Mouse (Mus musculus) telencephalon, adult 2 months (tissue): Measurements from ENCODE around the gene Oxct1.

Experiments used
- DNase-seq: peaks from one replicate; pipeline ENCODE4 v3.0.0-alpha.2; 2011; ENCODE audit warnings: low read depth, low spot score

The Oxct1 gene

GRCm38 (mm10) chr15:4026231-4026773, at the start of gene Oxct1:
Gene Oxct1, plus strand, starts transcription at chr15:4026383.
- peak; percentile 91 for DNase-seq

GRCm38 (mm10) chr15:3978279-3978678, 47.9 kb upstream of the Oxct1 start:
- DNase-seq = no peak

GRCm38 (mm10) chr15:3979061-3979848, 46.9 kb upstream of the Oxct1 start, which contains the start of gene Fbxo4:
Gene Fbxo4, minus strand, starts transcription at chr15:3979573.
- DNase-seq = peak; percentile 60

DNA sequence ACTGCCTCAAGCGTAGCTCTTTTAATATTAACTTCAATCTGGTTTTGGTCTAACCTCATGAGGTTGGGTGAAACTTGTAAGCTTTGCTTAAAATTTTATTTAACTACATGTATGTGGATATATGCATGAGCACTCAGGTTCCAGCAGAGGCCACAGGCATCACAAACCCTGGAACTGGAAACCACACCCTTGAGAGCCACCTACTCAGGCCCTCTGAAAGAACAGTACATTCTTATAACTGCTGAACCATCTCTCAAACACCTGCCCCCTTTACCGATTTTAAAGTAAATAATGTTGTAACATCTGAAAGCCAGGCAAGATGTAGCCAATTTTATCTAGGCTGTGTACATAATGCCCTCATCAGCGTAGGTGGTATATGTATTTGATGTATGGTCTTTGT, 46.3 kb upstream of the Oxct1 start:
- no peak for DNase-seq

GRCm38 (mm10) chr15:3982732-3983131, 43.5 kb upstream of the Oxct1 start:
- no peak for DNase-seq

GRCm38 (mm10) chr15:3984876-3985275, 41.3 kb upstream of the Oxct1 start:
- DNase-seq = no peak

GRCm38 (mm10) chr15:3987981-3988380, 38.2 kb upstream of the Oxct1 start:
- DNase-seq = no peak

DNA sequence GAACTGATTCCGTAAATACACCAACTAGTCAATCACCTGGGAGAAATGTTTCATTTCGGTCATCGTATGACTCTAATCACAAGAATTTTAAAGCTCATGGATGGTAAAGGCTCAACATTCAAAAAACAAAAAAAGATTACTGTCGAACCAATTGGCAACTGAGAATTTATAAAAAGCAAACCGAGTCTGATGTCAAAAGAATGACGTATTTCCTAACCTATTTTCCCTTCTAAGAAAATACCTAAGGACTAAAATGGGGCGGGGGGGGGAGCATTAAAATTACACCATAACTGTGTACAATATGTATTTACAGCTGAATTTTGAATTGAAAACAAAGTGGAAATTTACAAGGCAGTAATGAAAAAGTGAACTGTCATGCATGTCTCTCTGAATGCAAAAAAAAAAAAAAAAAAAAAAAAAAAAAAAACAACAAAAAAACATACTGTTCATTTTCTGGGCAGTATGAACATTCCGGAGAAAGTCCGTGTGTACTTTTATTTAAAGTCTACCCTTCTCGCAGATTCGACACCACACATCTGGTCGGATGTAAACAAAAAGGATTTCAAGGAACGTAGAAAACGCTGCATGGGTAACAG, 31.2 kb upstream of the Oxct1 start:
- peak; percentile 36 for DNase-seq

DNA sequence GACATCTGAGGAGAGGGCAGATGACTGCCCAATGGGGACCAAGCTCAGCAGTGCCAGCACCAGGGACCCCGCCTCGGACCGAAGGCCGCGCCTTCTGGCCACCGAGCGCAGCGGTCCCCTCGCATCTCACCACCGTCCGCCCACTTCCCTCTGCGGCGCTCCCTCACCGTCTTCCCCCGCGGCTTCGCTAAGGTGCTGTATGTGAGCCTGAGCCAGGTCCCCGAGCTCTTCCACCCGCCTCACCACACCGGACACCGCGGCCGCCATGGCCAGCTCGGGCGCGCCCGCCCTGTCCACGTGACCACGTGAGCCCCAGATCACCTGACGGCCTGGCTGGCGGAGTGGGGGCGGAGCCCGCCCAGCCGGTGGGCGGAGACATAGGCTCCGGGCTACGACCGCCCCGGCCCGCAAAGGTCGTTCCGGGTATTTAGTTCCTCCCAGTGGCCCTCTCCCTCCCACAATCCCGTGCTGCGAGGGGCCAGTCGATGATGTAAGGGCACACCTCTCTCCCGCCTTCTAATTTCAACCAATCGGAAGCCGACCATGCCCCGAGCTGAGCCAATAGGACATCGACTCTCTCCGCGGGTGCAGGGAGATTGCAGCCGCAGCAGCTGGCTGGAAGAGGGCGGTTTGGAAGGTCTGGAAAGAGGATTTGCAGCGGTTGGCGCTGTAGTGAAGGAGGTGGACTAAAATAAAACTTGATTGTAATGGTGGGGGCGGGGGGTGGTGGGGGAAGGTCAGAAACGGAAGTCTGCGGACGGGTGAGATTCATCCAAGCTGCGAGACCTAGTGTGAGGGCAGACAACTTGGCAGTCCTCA, 30.5 kb upstream of the Oxct1 start, which contains the start of gene AW549877:
TSS of gene AW549877 (minus strand) at position 297 of the 819 bp plus-strand sequence.
- peak; percentile 99 for DNase-seq

DNA sequence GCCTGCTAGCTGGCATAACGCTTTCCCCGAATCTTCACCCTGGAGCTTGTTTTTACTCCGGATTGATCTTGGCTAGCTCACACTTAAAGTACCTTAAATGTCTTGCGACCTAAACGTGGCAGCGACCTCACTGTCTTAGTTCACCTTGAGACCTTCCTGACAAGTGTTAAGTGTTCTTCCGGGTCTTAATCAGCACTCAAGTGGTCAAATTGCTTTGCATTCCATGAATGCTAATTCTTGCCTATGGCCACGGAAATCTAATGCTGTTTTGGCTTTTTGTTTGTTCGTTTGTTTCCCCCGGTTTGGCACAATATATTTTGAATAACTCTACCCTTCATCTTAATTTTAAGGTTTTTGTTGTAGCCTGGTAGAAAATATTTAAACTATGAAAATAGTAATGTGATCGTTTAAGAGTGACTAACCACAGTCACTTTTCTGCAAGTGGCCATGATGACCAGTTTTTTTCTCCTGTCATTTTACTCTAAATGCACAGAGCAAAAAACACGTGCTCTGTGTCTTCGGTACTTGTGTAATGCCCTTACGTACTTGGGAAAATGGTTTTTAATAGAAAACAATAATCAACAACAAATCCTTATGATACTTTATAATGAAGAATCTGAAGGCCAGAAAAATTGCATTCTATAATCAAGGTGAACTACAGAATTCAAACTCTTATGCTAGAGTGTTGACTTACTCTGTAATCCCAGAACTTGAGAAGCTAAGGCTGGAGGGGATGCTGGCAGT, 29.7 kb upstream of the Oxct1 start:
- no peak for DNase-seq

DNA sequence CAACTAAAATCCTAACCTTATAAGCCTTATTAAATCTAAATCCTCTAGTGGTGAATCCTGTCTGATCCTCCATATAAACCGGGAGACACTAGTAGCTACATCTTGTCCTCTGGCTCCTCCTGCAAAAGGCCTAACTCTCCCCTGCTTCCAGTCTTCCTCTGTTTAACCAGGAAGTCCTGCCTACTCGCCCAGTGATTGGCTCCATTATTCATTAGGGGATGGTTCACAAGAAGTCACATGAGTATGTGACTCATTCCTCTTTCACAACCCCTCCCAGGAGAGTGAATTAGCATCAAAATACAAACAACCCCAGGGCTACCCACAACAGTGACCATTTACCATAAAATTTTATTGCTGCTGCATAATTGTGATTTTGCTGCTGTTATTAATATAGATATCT, 27.0 kb upstream of the Oxct1 start:
- no peak for DNase-seq

- DNase-seq = no peak
These were observed 25.6 kb upstream of the Oxct1 start for GRCm38 (mm10) chr15:4000536-4000935.

DNA sequence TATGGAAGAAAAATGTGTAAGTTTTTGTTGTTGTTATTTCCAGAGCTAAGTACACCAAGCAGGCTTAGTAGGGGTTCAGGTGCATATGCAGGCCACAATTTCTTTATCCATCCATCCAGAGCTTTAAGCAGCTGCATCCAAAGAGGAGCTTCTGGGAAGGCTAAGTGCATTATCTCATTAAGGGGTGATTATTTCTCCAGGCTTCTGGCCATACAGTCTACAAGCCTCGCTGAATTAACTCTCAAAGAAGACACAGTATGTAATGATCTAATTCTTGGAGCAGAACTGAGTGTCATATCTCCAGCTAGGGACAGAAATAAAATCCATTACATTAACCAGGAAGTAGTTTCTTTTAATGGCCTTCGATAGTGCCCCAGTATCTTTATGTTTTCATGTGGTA, 12.3 kb upstream of the Oxct1 start:
- no peak for DNase-seq

- no peak for DNase-seq
These were observed 5.5 kb upstream of the Oxct1 start for GRCm38 (mm10) chr15:4020711-4021110.

- DNase-seq = no peak
These were observed 2.4 kb upstream of the Oxct1 start for GRCm38 (mm10) chr15:4023747-4024146.

GRCm38 (mm10) chr15:4024726-4025507, 1.3 kb upstream of the Oxct1 start:
- DNase-seq = no peak

GRCm38 (mm10) chr15:4025508-4025904, 677 bp upstream of the Oxct1 start:
- DNase-seq = no peak

- DNase-seq = peak; percentile 85
These were observed 825 bp downstream of the Oxct1 start for GRCm38 (mm10) chr15:4026831-4027584.

- no peak for DNase-seq
These were observed 1.7 kb downstream of the Oxct1 start for GRCm38 (mm10) chr15:4027671-4028410.
